Mouse (Mus musculus) liver, postnatal 0 days (tissue): ENCODE results near the gene Nthl1. TPM values are rescaled to one million over a fixed set of nuclear protein-coding genes. Genes with fewer than 3 reads are reported as not detected.

Source experiments
- ATAC-seq: fragments of 200-750 bp; cut with Nextera tagmentation; 2 replicates; pipeline ENCODE4 v1.8.0; 2017; ENCODE audit warnings: mild to moderate bottlenecking, moderate library complexity
- DNase-seq: peaks from one replicate; pipeline ENCODE4 v3.0.0-alpha.2; 2016
- H3K27ac ChIP-seq: fragments of 300-500 bp; sonication (generic); 2 replicates; pipeline ENCODE4 v1.5.1; 2014; ENCODE audit warnings: antibody characterized with exemption, moderate library complexity, mild to moderate bottlenecking, low read depth
- H3K27me3 ChIP-seq: fragments of 300-500 bp; sonication (generic); 2 replicates; pipeline ENCODE4 v1.6.1; 2014; ENCODE audit warnings: low read length, control low read depth, mixed read lengths; ENCODE audit not compliant: insufficient read depth
- H3K36me3 ChIP-seq: fragments of 300-500 bp; sonication (generic); replicated peaks from 2 replicates; pipeline ENCODE4 v1.6.1; 2014; ENCODE audit warnings: mild to moderate bottlenecking, control low read depth, low read length, moderate library complexity, mixed read lengths; ENCODE audit not compliant: insufficient read depth
- H3K4me1 ChIP-seq: fragments of 300-500 bp; sonication (generic); 2 replicates; pipeline ENCODE4 v1.6.1; 2014; ENCODE audit warnings: antibody characterized with exemption, mild to moderate bottlenecking, control low read depth; ENCODE audit not compliant: insufficient read depth
- H3K4me2 ChIP-seq: fragments of 300-500 bp; sonication (generic); 2 replicates; pipeline ENCODE4 v1.6.1; 2014; ENCODE audit warnings: low read depth, mild to moderate bottlenecking, low read length, moderate library complexity, mixed read lengths
- H3K4me3 ChIP-seq: fragments of 300-500 bp; sonication (generic); 2 replicates; pipeline ENCODE4 v1.5.1; 2014; ENCODE audit warnings: low read depth, low read length
- H3K9ac ChIP-seq: fragments of 300-500 bp; sonication (generic); replicated peaks from 2 replicates; pipeline ENCODE4 v1.6.1; 2014; ENCODE audit warnings: mild to moderate bottlenecking, moderate library complexity
- H3K9me3 ChIP-seq: fragments of 300-500 bp; sonication (generic); 2 replicates; pipeline ENCODE4 v1.6.1; 2016; ENCODE audit warnings: mild to moderate bottlenecking, control low read depth, low read length, mixed read lengths
- CTCF ChIP-seq: sonication (generic); IDR thresholded peaks from 2 replicates; pipeline ENCODE4 v1.5.1; 2016; ENCODE audit warnings: antibody characterized with exemption, low read depth
- EP300 ChIP-seq: IDR thresholded peaks from 2 replicates; pipeline ENCODE4 v1.6.1; 2016; ENCODE audit warnings: antibody characterized with exemption, low read depth, mild to moderate bottlenecking
- whole genome bisulfite sequencing: fragments of 180-500 bp; shearing (Covaris S2); extraction: QIAGEN DNeasy Blood & Tissue Kit; methylation state at CpG from one replicate; pipeline ENCODE4 v1.1.7; 2014; ENCODE audit not compliant: insufficient replicate concordance; 5-methylcytosine and 5-hydroxymethylcytosine counted together
- polyA plus RNA-seq: library from polyadenylated mRNA; unstranded; fragments of >200 nt; fragmentation: Nextera tagmentation; extraction: Ambion mirVana; gene quantifications from 2 replicates; pipeline ENCODE4 v1.2.1, GENCODE M21; 2015

The Nthl1 gene
- polyA plus RNA-seq, 1 experiment from 2014 or later: 4.3 TPM

- H3K27ac ChIP-seq: peak overlapping the region; percentile 80
Measured at GRCm38 (mm10) chr17:24644875-24645721, 12.6 kb downstream of the Nthl1 start.

GRCm38 (mm10) chr17:24645916-24646315 is 13.4 kb downstream of the Nthl1 start:
- H3K4me3 ChIP-seq: no peak overlapping the region
- H3K9ac ChIP-seq: no peak overlapping the region
- H3K36me3 ChIP-seq: peaks cover 3% of the 10 kb centered on the region; the same call in 1 of the 2 replicates
- no peak overlapping the region for H3K4me2 ChIP-seq
- TF ChIP-seq EP300 (no peak), CTCF (no peak)
- DNase-seq (no peak), ATAC-seq (no peak)
- peak overlapping the region; percentile 13 for H3K27ac ChIP-seq
- WGBS: 73% methylated on average over 3 of the region's 3 CpGs
- H3K9me3 ChIP-seq: no peaks in the 10 kb centered on the region
- H3K27me3 ChIP-seq: peaks cover 11% of the 10 kb centered on the region; the same call in 1 of the 2 replicates
- peaks cover 25% of the 10 kb centered on the region for H3K4me1 ChIP-seq

More at GRCm38 (mm10) chr17:24644875-24645721, 12.6 kb downstream of the Nthl1 start:
- DNase-seq (peak; percentile 27), ATAC-seq (peak; percentile 55)
- Histone ChIP-seq H3K4me2 (0 out of 2 replicates have a peak overlapping the region, but pooled peaks have one; percentile 22), H3K36me3 (peaks cover 5% of the 10 kb centered on the region; the same call in 1 of the 2 replicates), H3K27me3 (peaks cover 7% of the 10 kb centered on the region; the same call in 1 of the 2 replicates), H3K9me3 (no peaks in the 10 kb centered on the region), H3K4me3 (no peak overlapping the region), H3K4me1 (peaks cover 19% of the 10 kb centered on the region), H3K9ac (peak overlapping the region; percentile 38)
- 40% methylated on average over 9 of the region's 9 CpGs for WGBS
- TF ChIP-seq EP300: no peak
- no peak for TF ChIP-seq CTCF

- no peak for ATAC-seq
- Histone ChIP-seq H3K4me2 (no peak overlapping the region), H3K36me3 (peaks cover 3% of the 10 kb centered on the region; the same call in 1 of the 2 replicates), H3K4me1 (peaks cover 25% of the 10 kb centered on the region), H3K9ac (no peak overlapping the region), H3K27ac (0 out of 2 replicates have a peak overlapping the region, but pooled peaks have one; percentile 13), H3K27me3 (peaks cover 15% of the 10 kb centered on the region), H3K4me3 (no peak overlapping the region), H3K9me3 (no peaks in the 10 kb centered on the region)
- WGBS: 67% methylated on average over 4 of the region's 4 CpGs
- TF ChIP-seq EP300 (no peak), CTCF (no peak)
- no peak for DNase-seq
Measured at GRCm38 (mm10) chr17:24646381-24646780, 13.9 kb downstream of the Nthl1 start.

- no peak overlapping the region for H3K27ac ChIP-seq
- DNase-seq: peak; percentile 14
- H3K9ac ChIP-seq: no peak overlapping the region
- H3K4me3 ChIP-seq: no peak overlapping the region
- 72% methylated on average over 11 of the region's 11 CpGs for WGBS
- no peak for ATAC-seq
- H3K36me3 ChIP-seq: peaks cover 3% of the 10 kb centered on the region; the same call in 1 of the 2 replicates
- TF ChIP-seq CTCF (no peak), EP300 (no peak)
- peaks cover 16% of the 10 kb centered on the region for H3K27me3 ChIP-seq
- no peak overlapping the region for H3K4me2 ChIP-seq
- peaks cover 25% of the 10 kb centered on the region for H3K4me1 ChIP-seq
- no peaks in the 10 kb centered on the region for H3K9me3 ChIP-seq
Measured at GRCm38 (mm10) chr17:24647493-24647892, 15.0 kb downstream of the Nthl1 start.

- DNase-seq (no peak), ATAC-seq (no peak)
- no peak overlapping the region; the same call in 1 of the 2 replicates for H3K9ac ChIP-seq
- TF ChIP-seq EP300 (no peak), CTCF (no peak)
- H3K4me1 ChIP-seq: peaks cover 26% of the 10 kb centered on the region
- no peaks in the 10 kb centered on the region for H3K36me3 ChIP-seq
- no peaks in the 10 kb centered on the region for H3K9me3 ChIP-seq
- WGBS: 69% methylated on average over 10 of the region's 10 CpGs
- H3K27ac ChIP-seq: no peak overlapping the region
- peak overlapping the region; percentile 94 for H3K4me2 ChIP-seq
- peaks cover 16% of the 10 kb centered on the region for H3K27me3 ChIP-seq
- peak overlapping the region; percentile 64 for H3K4me3 ChIP-seq
Measured at GRCm38 (mm10) chr17:24648731-24649377, 16.4 kb downstream of the Nthl1 start.

GRCm38 (mm10) chr17:24649581-24650069 is 17.1 kb downstream of the Nthl1 start:
- Histone ChIP-seq H3K4me2 (peak overlapping the region; percentile 94), H3K4me1 (peaks cover 20% of the 10 kb centered on the region), H3K27ac (no peak overlapping the region), H3K9ac (peak overlapping the region; percentile 59), H3K9me3 (no peaks in the 10 kb centered on the region), H3K27me3 (peaks cover 16% of the 10 kb centered on the region), H3K4me3 (peak overlapping the region; percentile 64), H3K36me3 (no peaks in the 10 kb centered on the region)
- 3% methylated on average over 30 of the region's 35 CpGs for WGBS
- ATAC-seq (peak; percentile 30; the same call in 1 of the 2 replicates), DNase-seq (peak; percentile 53)
- no peak for TF ChIP-seq CTCF
- TF ChIP-seq EP300: no peak
